Mouse (Mus musculus) granulocyte monocyte progenitor cell, adult 5-6 weeks (primary cell): ENCODE results near the gene Kcnj12. TPM values are rescaled to one million over a fixed set of nuclear protein-coding genes. Genes with fewer than 3 reads are reported as not detected.

Source experiments
- ATAC-seq: replicated peaks from 2 replicates; pipeline ENCODE4 v1.8.0; 2016; ENCODE audit warnings: mild to moderate bottlenecking, moderate TSS enrichment, inconsistent platforms; ENCODE audit not compliant: poor library complexity, severe bottlenecking
- total RNA-seq, 2 experiments: library from RNA; stranded (forward) in 1 of 2; stranded (reverse) in 1 of 2; fragments of 200-712, 200-1000 nt in 1 of 2; fragments of >200 nt in 1 of 2; fragmentation: Nextera tagmentation in 1 of 2; gene quantifications; 2 replicates each; pipeline ENCODE4 v1.2.3; 2014 to 2017

The Kcnj12 gene
- total RNA-seq, 2 experiments from 2014 or later: not detected

DNA sequence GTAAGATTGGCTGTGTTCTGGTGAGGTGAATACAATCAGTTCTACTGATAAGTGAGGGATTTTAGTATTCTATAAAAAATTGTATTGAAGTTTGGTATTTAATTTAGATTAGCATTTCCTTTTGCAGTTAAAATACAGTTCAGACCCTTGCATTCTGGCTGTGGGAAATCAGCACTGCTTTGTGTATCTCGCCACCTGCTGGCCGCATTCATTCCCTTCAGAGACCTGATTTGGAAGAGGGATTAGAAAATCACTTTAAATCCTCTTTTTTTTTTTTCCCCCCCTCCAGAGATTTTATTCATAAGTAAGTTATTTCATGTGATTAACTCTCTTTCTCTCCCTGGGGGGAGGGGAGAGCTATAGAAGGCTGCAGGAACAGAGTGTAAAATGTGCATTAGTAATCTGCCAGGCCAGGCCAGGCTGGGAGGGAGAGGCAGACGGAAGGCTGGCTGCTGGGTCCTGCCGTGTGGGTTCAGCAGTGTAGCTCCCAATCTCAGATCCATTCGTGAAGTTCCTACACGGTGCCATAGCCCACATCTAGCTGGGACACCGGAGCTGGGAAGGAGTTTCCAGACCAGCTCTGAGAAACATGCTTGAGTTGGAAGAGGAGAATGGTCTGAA lies 69.4 kb downstream of the Kcnj12 start:
- ATAC-seq: peak; percentile 42; the same call in 1 of the 2 replicates

DNA sequence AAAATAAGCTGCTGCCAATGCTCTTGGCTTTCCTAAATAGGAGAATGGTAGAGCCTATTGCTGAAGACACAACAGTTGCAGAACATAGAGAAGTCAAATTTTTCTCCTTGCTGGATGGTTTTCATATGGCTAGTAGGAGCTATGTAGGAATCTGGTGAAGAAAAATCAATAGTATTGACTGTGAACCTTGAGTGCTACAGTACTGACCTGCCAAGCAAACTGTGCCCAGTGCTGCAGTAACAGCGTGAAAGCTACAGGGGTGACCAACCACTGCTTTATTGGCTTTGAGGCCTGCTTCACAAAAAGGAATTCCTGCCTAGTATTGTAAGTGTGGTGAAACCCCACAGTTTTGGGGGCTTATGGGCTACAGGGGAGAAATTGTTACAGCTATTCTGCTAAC lies 75.7 kb downstream of the Kcnj12 start:
- no peak for ATAC-seq

DNA sequence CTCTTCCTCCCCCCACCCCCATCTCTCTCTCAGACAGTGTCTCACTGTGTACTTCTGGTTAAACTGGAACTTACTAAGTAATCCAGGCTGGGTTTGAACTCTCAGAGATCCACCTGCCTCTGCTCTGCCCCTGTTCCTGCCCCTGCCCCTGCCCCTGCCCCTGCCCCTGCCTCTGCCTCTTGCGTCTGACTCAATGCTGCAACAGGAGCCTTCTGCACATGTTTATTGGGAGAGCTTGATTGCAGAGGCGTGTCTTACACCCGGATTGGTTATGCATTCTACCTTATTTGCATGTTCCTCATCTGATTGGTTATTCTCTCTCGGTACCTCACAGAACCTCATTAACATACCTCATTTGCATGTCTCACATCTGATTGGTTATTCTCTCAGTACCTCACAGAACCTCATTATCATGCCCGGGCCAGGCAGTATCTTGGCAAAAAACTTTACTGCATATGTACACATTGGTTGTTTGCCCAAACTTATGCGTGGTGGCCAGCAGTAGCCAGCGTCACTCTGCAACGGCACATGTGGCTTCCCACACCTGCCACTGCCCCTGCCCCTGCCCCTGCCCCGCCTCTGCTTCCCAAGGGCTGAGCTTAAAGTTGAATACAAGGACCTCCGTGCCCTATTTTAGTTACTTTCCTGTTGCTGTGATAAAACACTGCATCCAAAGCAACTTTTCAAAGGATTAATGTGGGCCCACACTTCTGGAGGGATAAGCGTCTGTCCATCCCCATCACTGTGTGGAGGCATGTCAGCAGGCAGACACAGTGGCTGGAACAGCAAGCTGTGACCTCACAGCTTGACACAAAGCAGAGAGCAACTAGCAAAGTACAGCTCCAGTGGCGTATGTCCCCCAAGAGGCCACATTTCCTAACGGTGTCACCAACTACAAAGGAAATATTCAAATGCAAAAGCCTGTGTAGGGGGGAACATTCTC lies 80.3 kb downstream of the Kcnj12 start:
- ATAC-seq: no peak

DNA sequence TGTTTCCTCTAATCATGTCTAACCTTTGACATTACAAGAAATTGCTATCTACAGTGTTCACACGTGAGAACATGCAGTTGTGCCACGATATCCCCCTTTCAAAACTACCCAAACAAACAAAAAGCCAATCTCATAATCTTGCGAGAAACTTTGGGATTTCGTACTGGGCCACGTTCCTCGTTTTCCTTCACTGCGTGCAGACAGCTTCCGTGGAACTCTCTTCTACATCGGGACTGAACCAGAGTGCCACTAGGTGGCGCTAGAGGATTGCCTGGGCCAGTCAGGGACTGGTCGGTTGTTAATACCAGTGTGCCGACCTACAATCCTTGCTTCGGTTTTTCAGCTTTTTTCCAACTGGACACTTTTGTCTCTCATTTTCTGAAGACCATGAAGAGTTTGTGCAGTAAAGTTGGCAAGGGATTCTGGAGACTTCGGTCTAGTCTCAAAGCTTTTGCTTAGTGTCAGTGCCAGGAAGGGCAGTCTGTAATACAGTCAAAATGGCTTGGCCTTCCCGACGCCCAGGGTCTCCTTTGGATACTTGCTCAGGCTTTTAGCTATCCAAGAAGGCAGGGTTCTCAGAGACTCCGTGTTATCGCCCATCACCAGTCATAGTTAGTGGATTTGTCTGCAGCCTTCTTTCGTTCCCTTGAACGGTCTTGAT lies 82.0 kb downstream of the Kcnj12 start:
- ATAC-seq: peak; percentile 86

DNA sequence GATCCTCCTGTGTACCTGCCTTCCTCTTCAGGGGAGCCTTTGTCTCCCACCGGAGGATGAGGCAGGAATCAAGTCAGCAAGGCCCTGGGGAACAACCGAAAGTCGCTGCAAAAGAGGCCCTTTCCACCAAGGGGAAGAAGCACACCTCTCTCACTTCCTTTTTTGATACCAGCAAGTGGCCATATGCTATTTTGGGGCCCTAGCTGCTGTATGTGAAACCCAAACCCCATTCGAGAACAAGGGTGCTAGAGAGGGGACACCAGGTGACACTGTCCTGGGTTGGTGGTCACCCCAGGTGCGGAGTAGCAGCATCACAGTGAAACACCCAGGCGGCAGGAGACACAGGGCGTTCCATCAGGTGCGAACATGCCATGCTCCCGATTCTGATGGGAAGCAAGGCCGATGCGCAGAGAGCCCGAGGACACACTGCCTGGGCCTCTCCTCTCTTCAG lies 86.6 kb downstream of the Kcnj12 start:
- peak; percentile 63 for ATAC-seq

DNA sequence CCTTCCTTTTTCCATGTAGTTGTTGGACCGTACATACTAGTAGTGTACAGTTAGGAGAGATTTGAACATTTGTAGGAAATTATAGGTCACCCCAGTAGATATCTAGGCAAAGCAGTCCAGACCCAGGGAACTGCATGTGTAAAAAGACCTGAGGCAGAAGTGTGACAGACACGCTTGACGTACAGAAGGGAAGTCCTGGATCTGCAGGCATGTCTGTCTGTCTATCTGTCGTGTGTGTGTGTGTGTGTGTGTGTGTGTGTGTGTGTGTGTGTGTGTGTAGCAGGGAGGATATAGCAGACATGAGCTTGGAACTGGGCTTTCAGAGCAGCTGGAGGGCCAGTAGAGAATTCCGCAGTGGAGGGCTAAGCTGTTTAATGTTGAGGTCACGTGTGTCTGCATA lies 87.3 kb downstream of the Kcnj12 start:
- no peak for ATAC-seq

DNA sequence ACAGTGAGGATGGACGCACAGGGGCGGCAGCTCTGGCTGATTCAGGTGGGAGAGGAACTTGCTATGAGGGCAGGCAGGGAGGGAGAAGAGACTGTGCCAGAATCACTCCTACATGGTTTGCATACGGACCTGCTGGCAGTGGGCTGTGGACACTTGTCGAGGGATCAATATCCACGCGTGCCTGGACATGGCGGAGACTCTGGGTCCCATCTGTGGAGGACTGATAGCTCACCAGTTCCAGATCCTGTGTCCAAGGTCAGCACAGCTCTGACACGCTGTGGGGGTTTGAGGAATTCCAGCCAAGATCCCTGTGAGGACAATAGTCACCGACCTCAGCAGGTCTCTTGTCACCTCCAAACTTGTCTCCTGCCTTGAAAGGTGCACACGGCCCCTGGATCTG lies 87.7 kb downstream of the Kcnj12 start:
- ATAC-seq: no peak

DNA sequence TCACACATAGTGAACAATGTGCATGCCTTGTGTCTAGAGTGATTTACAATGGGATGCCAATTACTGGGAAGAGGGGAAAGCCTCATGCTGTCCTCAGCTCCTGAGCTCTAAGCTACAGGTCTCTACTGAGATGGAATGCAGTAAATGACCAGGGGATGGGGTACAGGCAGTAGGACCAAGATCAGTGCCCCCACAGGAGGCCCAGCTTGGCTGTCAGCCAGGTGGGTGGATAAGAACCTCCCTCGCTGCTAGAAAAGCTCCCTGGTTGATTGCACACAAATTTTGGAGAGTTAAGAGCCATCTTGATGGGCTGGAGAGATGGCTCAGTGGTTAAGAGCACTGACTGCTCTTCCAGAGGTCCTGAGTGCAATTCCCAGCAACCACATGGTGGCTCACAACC lies 88.6 kb downstream of the Kcnj12 start:
- ATAC-seq: no peak

DNA sequence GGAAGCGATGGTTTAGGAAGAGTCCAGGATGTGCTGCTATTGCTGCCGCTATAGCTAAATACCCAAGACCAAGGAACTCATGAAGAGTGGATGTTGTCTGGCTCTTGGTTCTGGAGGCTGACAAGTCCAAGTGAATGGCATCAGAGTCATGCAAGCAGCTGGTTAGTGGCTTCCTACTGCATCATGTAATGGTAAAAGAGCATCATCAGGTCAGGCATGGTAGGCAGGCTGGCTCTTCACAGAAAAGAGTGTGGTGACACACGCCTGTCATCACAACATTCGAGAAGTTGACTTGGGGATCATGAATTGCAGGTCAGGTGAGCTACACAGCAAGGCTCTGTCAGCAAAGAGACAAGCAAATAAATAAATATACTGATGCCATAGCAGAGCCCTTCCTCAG lies 89.1 kb downstream of the Kcnj12 start:
- ATAC-seq: no peak

DNA sequence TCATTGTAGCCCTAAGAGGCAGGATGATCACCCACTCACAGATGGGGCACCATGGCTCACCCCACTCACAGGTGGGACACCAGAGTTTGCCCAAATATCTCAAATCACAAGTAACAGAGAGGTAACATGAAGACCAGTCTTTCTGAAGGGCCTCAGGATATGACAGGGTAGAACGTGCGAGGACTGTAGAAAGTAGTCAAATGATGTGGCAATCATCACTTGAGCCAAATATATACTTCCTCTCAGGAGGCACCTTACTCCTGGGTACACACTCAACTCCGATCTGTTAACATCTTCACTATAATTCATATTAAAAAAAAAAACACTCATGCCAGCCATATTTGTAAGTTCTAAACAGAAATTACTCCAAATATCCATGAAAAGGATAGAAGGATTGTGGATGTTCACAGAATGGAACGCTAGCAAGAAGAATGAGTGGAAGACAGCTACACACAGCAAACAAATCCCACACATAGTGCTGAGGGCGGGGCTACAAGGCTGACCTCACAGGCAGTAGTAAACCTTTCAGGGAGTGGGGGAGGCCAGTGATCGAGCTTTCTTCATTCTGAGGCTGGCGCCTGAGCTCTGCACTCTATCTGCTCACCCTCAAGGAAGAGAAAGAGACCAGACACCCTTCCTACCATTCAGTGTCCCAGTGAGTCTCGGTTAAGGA lies 90.1 kb downstream of the Kcnj12 start:
- peak; percentile 52 for ATAC-seq

DNA sequence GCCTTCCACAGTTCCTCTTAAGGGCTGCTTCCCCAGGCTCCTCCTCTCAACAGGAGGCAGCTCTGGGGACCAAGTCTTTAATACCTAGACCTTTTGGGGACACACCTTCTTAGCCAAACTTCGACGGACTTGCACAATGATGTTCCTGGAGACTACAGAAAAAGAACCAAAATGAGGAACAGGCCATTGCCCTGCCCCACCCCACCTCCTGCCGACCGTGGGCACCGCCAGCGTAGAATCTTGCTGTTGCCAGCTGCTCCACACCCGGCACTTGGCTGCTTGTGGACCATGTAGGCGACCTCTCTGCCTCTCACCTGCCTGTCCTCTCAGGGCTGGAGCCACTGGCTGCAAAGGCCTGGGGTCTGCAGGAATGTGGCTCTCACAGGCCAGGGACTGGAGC lies 93.9 kb downstream of the Kcnj12 start:
- peak; percentile 84 for ATAC-seq

DNA sequence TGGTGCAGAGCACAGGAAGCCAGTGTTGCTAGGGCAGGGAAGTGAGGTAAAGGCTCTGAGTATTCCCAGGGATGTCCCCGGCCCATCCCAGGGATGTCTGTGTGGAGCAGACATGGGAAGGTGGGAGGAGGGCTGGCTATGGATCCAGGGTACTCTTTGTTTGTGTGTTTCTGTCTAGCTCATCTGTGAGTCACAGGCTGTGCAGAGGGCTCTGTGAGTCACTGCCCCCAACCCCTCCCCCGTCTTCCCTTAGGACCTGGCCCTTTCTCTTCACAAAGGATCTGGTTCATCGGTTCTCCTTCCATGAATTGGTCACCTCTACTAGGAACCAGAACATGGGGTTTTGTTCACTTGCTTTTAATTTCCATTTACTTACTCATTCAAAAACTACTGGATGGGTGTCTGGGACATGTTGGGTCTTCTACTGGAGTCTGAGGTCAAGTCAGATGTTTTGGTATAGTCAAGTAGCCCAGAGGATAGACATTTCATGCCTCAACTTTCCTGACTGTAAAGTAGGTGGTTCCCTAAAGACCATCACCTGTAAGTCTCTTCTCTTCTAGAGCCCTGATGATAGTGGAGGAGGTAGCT lies 97.7 kb downstream of the Kcnj12 start:
- no peak for ATAC-seq

Other genes with a start within 250 kb of the Kcnj12 start
- 17.7 and 25.5 TPM in 2 replicates for gene Top3a, start 245.2 kb upstream of the Kcnj12 start, total RNA-seq (2014; fragmentation: Nextera tagmentation)
- 23.8 and 28.9 TPM in 2 replicates for gene Top3a, start 245.2 kb upstream of the Kcnj12 start, total RNA-seq (2017)
- gene Smcr8, start 245.0 kb upstream of the Kcnj12 start, total RNA-seq (2014; fragmentation: Nextera tagmentation): 29.0 and 36.9 TPM in 2 replicates
- gene Smcr8, start 245.0 kb upstream of the Kcnj12 start, total RNA-seq (2017): 14.1 and 14.8 TPM in 2 replicates
- gene Shmt1, start 210.8 kb upstream of the Kcnj12 start, total RNA-seq (2014; fragmentation: Nextera tagmentation): 49.9 and 84.1 TPM in 2 replicates
- gene Shmt1, start 210.8 kb upstream of the Kcnj12 start, total RNA-seq (2017): 135 and 162 TPM in 2 replicates
- gene Dhrs7b, start 191.9 kb upstream of the Kcnj12 start, total RNA-seq (2014; fragmentation: Nextera tagmentation): 11.2 and 14.8 TPM in 2 replicates
- 15.4 and 18.2 TPM in 2 replicates for gene Dhrs7b, start 191.9 kb upstream of the Kcnj12 start, total RNA-seq (2017)
- 31.5 and 35.4 TPM in 2 replicates for gene Tmem11, start 143.3 kb upstream of the Kcnj12 start, total RNA-seq (2014; fragmentation: Nextera tagmentation)
- gene Tmem11, start 143.3 kb upstream of the Kcnj12 start, total RNA-seq (2017): 67.1 and 72.3 TPM in 2 replicates
- 1.6 and 4.7 TPM in 2 replicates for gene Natd1, start 107.8 kb upstream of the Kcnj12 start, total RNA-seq (2014; fragmentation: Nextera tagmentation)
- 1.3 and 2.1 TPM in 2 replicates for gene Natd1, start 107.8 kb upstream of the Kcnj12 start, total RNA-seq (2017)
- 47.0 and 51.2 TPM in 2 replicates for gene Map2k3, start 90.5 kb upstream of the Kcnj12 start, total RNA-seq (2014; fragmentation: Nextera tagmentation)
- 13.5 and 17.0 TPM in 2 replicates for gene Map2k3, start 90.5 kb upstream of the Kcnj12 start, total RNA-seq (2017)
- 31.7 and 41.3 TPM in 2 replicates for gene Tnfrsf13b, start 104.2 kb downstream of the Kcnj12 start, total RNA-seq (2014; fragmentation: Nextera tagmentation)
- 55.8 and 121 TPM in 2 replicates for gene Tnfrsf13b, start 104.2 kb downstream of the Kcnj12 start, total RNA-seq (2017)
- gene Usp22, start 152.5 kb downstream of the Kcnj12 start, total RNA-seq (2014; fragmentation: Nextera tagmentation): 23.3 and 34.2 TPM in 2 replicates
- 52.4 and 63.5 TPM in 2 replicates for gene Usp22, start 152.5 kb downstream of the Kcnj12 start, total RNA-seq (2017)
- gene Aldh3a1, start 185.0 kb downstream of the Kcnj12 start, total RNA-seq (2014; fragmentation: Nextera tagmentation): not detected in 2 replicates
- not detected in 2 replicates for gene Aldh3a1, start 185.0 kb downstream of the Kcnj12 start, total RNA-seq (2017)
- 18.5 and 20.9 TPM in 2 replicates for gene Aldh3a2, start 244.9 kb downstream of the Kcnj12 start, total RNA-seq (2014; fragmentation: Nextera tagmentation)
- gene Aldh3a2, start 244.9 kb downstream of the Kcnj12 start, total RNA-seq (2017): 22.3 and 27.3 TPM in 2 replicates